Mouse (Mus musculus): Measurements from ENCODE around the gene Cct6b. TPM values are rescaled to one million over a fixed set of nuclear protein-coding genes. Genes with fewer than 3 reads are reported as not detected.
A peak's percentile ranks its signal among the peaks of the same experiment; 100 is the strongest.

The Cct6b gene
- total RNA-seq (2021) (under 1 TPM; 0.21 to 0.41 TPM), polyA plus RNA-seq (2012; rRNA removed) (0.21 TPM in 1 of 2 replicates, not detected in the other)
- long read RNA-seq, result 0 reads

- WGBS, result under 1% methylated on average over 44 of the region's 44 CpGs
- DNase-seq, result peak; percentile 95
These were observed at the start of gene Cct6b, which contains the start of gene Zfp830 for GRCm38 (mm10) chr11:82763742-82764437. TSS of gene Cct6b (minus strand) at chr11:82764321. TSS of gene Zfp830 (plus strand) at chr11:82764345.

GRCm38 (mm10) chr11:82808485-82808884 is 44.4 kb upstream of the Cct6b start:
- H3K9ac ChIP-seq (ENCODE audit: low read depth, low read length), result no peak overlapping the region
- H3K4me1 ChIP-seq (ENCODE audit: control insufficient read depth, insufficient read depth, low read length), result no peaks in the 10 kb centered on the region
- H3K27me3 ChIP-seq (ENCODE audit: control insufficient read depth, insufficient read depth, low read length), result no peaks in the 10 kb centered on the region
- intact Hi-C loops (cut with DNase I), result no loop called here
- no peak overlapping the region for H3K27ac ChIP-seq
- H3K36me3 ChIP-seq (ENCODE audit: control insufficient read depth, insufficient read depth, low read length), result no peaks in the 10 kb centered on the region
- no peak for TF ChIP-seq EP300 (IDR thresholded peaks at IDR 0.05; ENCODE audit: insufficient read depth, low read depth, low read length)
- TF ChIP-seq CTCF (IDR thresholded peaks at IDR 0.05), result no peak
- no peak for TF ChIP-seq POLR2A (IDR thresholded peaks at IDR 0.05; ENCODE audit: insufficient read depth, low read depth, low read length)
- no peak overlapping the region for H3K4me3 ChIP-seq
- WGBS, result 55% methylated on average over 5 of the region's 5 CpGs
- H3K79me2 ChIP-seq (replicated peaks; ENCODE audit: control insufficient read depth, insufficient read depth, low read length), result no peaks in the 10 kb centered on the region
- DNase-seq, result no peak

More at GRCm38 (mm10) chr11:82763742-82764437, at the start of gene Cct6b, which contains the start of gene Zfp830:
- Histone ChIP-seq H3K79me2 (replicated peaks; ENCODE audit: control insufficient read depth, insufficient read depth, low read length) (no peaks in the 10 kb centered on the region), H3K27ac (peak within 1 kb of the TSS; percentile 87), H3K4me1 (ENCODE audit: control insufficient read depth, insufficient read depth, low read length) (peaks cover 4% of the 10 kb centered on the region), H3K4me3 (peak within 1 kb of the TSS; percentile 98), H3K36me3 (ENCODE audit: control insufficient read depth, insufficient read depth, low read length) (peaks cover 10% of the 10 kb centered on the region), H3K9ac (ENCODE audit: low read depth, low read length) (peak within 1 kb of the TSS; percentile 84), H3K27me3 (ENCODE audit: control insufficient read depth, insufficient read depth, low read length) (no peaks in the 10 kb centered on the region)
- intact Hi-C loops (cut with DNase I), result loop anchor here (1.0 to 10.0 kb wide), 4 partner anchors 17 to 531 kb away; partner anchors contain the start of genes Ap2b1, Fndc8, Lig3 and Rad51d
- TF ChIP-seq EP300 (IDR thresholded peaks at IDR 0.05; ENCODE audit: insufficient read depth, low read depth, low read length) (0 out of 2 replicates have a peak, but pooled peaks have one; percentile 19), POLR2A (IDR thresholded peaks at IDR 0.05; ENCODE audit: insufficient read depth, low read depth, low read length) (peak; percentile 99), CTCF (IDR thresholded peaks at IDR 0.05) (no peak)

DNA sequence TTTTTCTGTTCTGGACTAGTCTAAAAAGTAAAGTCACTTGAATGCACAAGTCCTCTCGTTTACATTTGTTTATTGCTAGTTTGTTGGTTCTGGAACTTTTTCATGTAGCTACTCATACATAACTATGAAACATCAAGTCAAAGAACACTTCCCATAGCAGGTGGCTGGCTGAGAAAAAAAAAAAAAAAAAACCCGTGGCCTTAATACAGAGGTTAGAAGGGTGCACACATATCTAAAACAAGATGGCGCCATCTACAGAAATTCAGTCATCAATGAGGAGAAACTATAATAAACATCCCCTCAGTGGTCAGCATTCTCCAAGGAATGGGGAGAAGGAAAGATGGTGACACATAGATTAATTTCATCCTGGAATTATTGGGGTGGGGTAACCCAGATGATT is 43.2 kb upstream of the Cct6b start:
- Histone ChIP-seq H3K27ac (no peak overlapping the region), H3K9ac (ENCODE audit: low read depth, low read length) (no peak overlapping the region), H3K27me3 (ENCODE audit: control insufficient read depth, insufficient read depth, low read length) (no peaks in the 10 kb centered on the region), H3K4me3 (no peak overlapping the region), H3K4me1 (ENCODE audit: control insufficient read depth, insufficient read depth, low read length) (no peaks in the 10 kb centered on the region), H3K79me2 (replicated peaks; ENCODE audit: control insufficient read depth, insufficient read depth, low read length) (no peaks in the 10 kb centered on the region), H3K36me3 (ENCODE audit: control insufficient read depth, insufficient read depth, low read length) (no peaks in the 10 kb centered on the region)
- 74% methylated on average over 3 of the region's 3 CpGs for WGBS
- DNase-seq, result no peak
- TF ChIP-seq POLR2A (IDR thresholded peaks at IDR 0.05; ENCODE audit: insufficient read depth, low read depth, low read length) (no peak), EP300 (IDR thresholded peaks at IDR 0.05; ENCODE audit: insufficient read depth, low read depth, low read length) (no peak), CTCF (IDR thresholded peaks at IDR 0.05) (no peak)
- intact Hi-C loops (cut with DNase I), result no loop called here

DNA sequence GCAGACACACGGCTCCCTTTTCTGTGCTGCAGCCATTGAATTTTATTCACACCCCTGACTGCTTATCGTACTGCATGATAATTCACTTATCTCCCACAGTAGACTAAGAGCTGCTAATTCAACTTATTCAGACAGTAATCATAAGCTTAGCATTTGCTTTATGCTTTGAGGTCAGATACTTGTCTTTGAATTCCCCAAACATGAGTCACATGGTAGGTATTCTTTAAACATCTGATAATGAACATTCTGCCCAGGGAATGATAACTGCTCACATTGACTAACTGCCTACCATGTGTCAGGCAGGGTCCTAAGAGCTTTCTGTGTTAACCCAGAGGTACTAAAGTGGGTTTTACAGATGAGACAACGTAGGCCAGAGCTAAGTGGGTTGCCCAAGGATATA is 42.5 kb upstream of the Cct6b start:
- intact Hi-C loops (cut with DNase I), result no loop called here
- no peaks in the 10 kb centered on the region for H3K36me3 ChIP-seq (ENCODE audit: control insufficient read depth, insufficient read depth, low read length)
- no peak for DNase-seq
- TF ChIP-seq POLR2A (IDR thresholded peaks at IDR 0.05; ENCODE audit: insufficient read depth, low read depth, low read length) (no peak), EP300 (IDR thresholded peaks at IDR 0.05; ENCODE audit: insufficient read depth, low read depth, low read length) (no peak), CTCF (IDR thresholded peaks at IDR 0.05) (no peak)
- H3K4me1 ChIP-seq (ENCODE audit: control insufficient read depth, insufficient read depth, low read length), result no peaks in the 10 kb centered on the region
- no peak overlapping the region for H3K9ac ChIP-seq (ENCODE audit: low read depth, low read length)
- H3K27me3 ChIP-seq (ENCODE audit: control insufficient read depth, insufficient read depth, low read length), result no peaks in the 10 kb centered on the region
- no peak overlapping the region for H3K4me3 ChIP-seq
- no peak overlapping the region for H3K27ac ChIP-seq
- WGBS, result 49% methylated on average over 3 of the region's 3 CpGs
- H3K79me2 ChIP-seq (replicated peaks; ENCODE audit: control insufficient read depth, insufficient read depth, low read length), result no peaks in the 10 kb centered on the region

- Histone ChIP-seq H3K4me1 (ENCODE audit: control insufficient read depth, insufficient read depth, low read length) (peaks cover 3% of the 10 kb centered on the region), H3K79me2 (replicated peaks; ENCODE audit: control insufficient read depth, insufficient read depth, low read length) (no peaks in the 10 kb centered on the region; the same call in 1 of the 2 replicates), H3K9ac (ENCODE audit: low read depth, low read length) (no peak overlapping the region), H3K27ac (no peak overlapping the region), H3K4me3 (no peak overlapping the region), H3K27me3 (ENCODE audit: control insufficient read depth, insufficient read depth, low read length) (no peaks in the 10 kb centered on the region), H3K36me3 (ENCODE audit: control insufficient read depth, insufficient read depth, low read length) (peaks cover 2% of the 10 kb centered on the region; the same call in 1 of the 2 replicates)
- intact Hi-C loops (cut with DNase I), result loop anchor here (5.0 kb wide), 2 partner anchors 36 to 49 kb away; no protein-coding TSS in a partner anchor
- no peak for DNase-seq
- 93% methylated on average over 11 of the region's 11 CpGs for WGBS
- TF ChIP-seq EP300 (IDR thresholded peaks at IDR 0.05; ENCODE audit: insufficient read depth, low read depth, low read length) (no peak), POLR2A (IDR thresholded peaks at IDR 0.05; ENCODE audit: insufficient read depth, low read depth, low read length) (no peak), CTCF (IDR thresholded peaks at IDR 0.05) (no peak)
These were observed 19.3 kb upstream of the Cct6b start for GRCm38 (mm10) chr11:82783453-82783852.

DNA sequence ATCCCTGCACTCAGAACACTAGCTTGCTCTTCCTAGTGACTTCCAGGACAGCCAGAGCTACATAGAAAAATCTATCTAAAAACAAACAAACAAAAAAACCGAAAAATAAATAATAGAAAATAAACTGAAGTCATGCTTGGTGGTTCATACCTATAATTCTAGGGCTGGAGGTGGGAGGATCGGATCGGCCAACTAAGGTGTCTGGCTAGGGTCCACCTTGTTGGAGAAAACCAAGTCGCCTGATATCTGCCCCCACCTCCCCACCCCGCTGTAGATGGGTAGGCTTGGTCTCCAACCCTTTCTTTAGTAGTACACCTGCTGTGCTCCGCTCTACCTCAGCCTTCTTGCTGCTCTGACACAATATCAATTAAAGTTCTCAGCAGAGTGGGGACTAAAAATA is 18.1 kb upstream of the Cct6b start:
- H3K4me1 ChIP-seq (ENCODE audit: control insufficient read depth, insufficient read depth, low read length), result peaks cover 3% of the 10 kb centered on the region
- H3K9ac ChIP-seq (ENCODE audit: low read depth, low read length), result peak overlapping the region; percentile 78
- WGBS, result 41% methylated on average over 6 of the region's 6 CpGs
- peak overlapping the region; percentile 99 for H3K27ac ChIP-seq
- no peaks in the 10 kb centered on the region; the same call in 1 of the 2 replicates for H3K79me2 ChIP-seq (replicated peaks; ENCODE audit: control insufficient read depth, insufficient read depth, low read length)
- intact Hi-C loops (cut with DNase I), result loop anchor here (5.0 kb wide), 2 partner anchors 35 to 50 kb away; no protein-coding TSS in a partner anchor
- peaks cover 2% of the 10 kb centered on the region; the same call in 1 of the 2 replicates for H3K36me3 ChIP-seq (ENCODE audit: control insufficient read depth, insufficient read depth, low read length)
- no peak for TF ChIP-seq POLR2A (IDR thresholded peaks at IDR 0.05; ENCODE audit: insufficient read depth, low read depth, low read length)
- TF ChIP-seq CTCF (IDR thresholded peaks at IDR 0.05), result no peak
- TF ChIP-seq EP300 (IDR thresholded peaks at IDR 0.05; ENCODE audit: insufficient read depth, low read depth, low read length), result no peak
- peak overlapping the region; percentile 100 for H3K4me3 ChIP-seq
- no peaks in the 10 kb centered on the region for H3K27me3 ChIP-seq (ENCODE audit: control insufficient read depth, insufficient read depth, low read length)
- DNase-seq, result no peak
